Mouse (Mus musculus): ENCODE measurements around the gene Ccdc92b. TPM values are rescaled to one million over a fixed set of nuclear protein-coding genes. Genes with fewer than 3 reads are reported as not detected.

Ccdc92b gene
- polyA plus RNA-seq, 1 experiment from 2014 or later, result 0.85 TPM

DNA sequence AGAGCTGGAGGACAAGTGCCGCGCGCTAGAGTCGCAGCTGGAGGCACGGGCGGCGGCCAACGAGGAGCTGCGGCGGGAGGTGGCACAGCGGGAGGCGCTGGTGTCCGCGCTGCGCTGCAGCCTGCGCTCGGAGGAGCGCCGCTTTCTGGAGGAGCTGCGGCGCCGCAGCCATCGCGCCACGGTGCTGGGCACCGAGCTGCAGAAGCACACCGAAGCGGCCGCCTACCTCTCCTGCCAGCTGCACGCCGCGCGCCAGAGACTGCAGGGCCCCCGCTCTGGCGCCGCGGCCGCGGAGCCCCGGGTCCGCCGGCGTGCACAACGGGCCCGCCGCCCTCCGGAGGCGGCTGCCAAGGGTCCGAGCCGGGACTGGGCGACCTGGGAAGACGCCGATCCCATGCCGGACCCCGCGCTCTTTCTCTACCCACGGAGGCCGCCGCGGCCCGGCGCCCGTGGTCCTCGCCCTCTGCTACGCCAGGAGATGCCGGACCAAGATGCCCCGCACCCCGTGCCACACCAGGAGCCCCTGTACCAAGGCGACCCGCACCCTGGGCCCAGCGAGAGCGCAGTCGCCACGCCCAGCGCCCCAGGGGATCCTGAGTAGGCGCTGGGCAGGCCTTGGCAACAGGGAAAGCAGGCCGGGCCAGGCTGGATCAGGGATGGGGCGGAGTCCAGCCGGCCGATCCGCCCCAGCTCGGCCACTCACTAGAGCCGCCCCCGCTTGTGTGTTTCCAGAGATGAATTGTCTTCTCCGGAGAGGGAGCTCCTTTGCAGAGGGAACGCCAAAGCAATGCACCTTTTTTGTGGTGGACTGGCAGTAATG is 18.8 kb downstream of the Ccdc92b start:
- 0% methylated on average over 75 of the region's 86 CpGs for WGBS
- peak overlapping the region; percentile 76 for H3K4me3 ChIP-seq (ENCODE audit: low read depth, low read length)
- H3K4me2 ChIP-seq (ENCODE audit: low read depth, severe bottlenecking), result peak overlapping the region; percentile 94
- H3K9ac ChIP-seq (ENCODE audit: low read length), result peak overlapping the region; percentile 86
- DNase-seq (ENCODE audit: low spot score), result peak; percentile 79
- no peaks in the 10 kb centered on the region for H3K36me3 ChIP-seq (ENCODE audit: control insufficient read depth, insufficient read depth, low read length)
- peaks cover 6% of the 10 kb centered on the region; the same call in 1 of the 2 replicates for H3K4me1 ChIP-seq (ENCODE audit: control insufficient read depth, insufficient read depth, low read length)
- H3K9me3 ChIP-seq (ENCODE audit: control insufficient read depth, low read length), result no peaks in the 10 kb centered on the region
- ATAC-seq (ENCODE audit: insufficient number of reproducible peaks, low FRiP score, low TSS enrichment, low read depth), result peak; percentile 77; the same call in 1 of the 2 replicates
- 0 out of 2 replicates have a peak, but pooled peaks cover 11% of the 10 kb centered on the region for H3K27me3 ChIP-seq (ENCODE audit: control insufficient read depth, insufficient read depth, low read length)
- 0 out of 2 replicates have a peak overlapping the region, but pooled peaks have one; percentile 1 for H3K27ac ChIP-seq (replicated peaks; ENCODE audit: low read depth, low read length)

DNA sequence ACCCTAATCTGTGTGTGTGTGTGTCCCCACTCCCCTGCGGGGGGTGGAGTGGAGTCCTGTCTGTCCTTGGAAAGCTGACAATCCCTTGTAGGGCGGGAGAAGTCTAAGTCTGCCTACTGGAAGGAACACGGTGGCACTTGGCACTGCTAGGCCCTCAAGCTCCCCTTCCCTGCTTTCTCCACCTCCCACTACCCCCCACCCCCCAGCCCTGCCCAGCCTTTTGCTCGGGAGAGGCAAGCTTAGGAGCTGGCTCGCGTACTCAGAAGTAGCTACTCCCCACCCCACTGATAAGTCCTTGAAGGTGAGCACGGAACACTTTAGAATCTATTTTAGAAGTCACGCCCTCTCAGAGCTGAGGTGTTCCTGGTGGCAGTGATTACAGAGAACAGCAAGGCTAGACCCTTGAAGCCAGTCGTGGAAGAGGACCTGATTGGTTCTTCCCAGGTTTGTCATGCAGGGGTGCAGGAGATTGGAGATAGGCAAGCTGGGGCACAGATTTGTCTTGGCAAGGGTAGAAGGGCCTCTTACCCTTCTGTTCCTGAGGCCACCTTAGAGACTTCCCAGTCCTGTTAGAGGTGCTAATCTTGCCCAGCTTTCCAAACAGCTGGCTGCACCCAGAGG is 19.5 kb downstream of the Ccdc92b start:
- 7% methylated on average over 9 of the region's 9 CpGs for WGBS
- Histone ChIP-seq H3K36me3 (ENCODE audit: control insufficient read depth, insufficient read depth, low read length) (no peaks in the 10 kb centered on the region), H3K9ac (ENCODE audit: low read length) (peak overlapping the region; percentile 86), H3K9me3 (ENCODE audit: control insufficient read depth, low read length) (no peaks in the 10 kb centered on the region), H3K27ac (replicated peaks; ENCODE audit: low read depth, low read length) (0 out of 2 replicates have a peak overlapping the region, but pooled peaks have one; percentile 8), H3K4me1 (ENCODE audit: control insufficient read depth, insufficient read depth, low read length) (peaks cover 6% of the 10 kb centered on the region; the same call in 1 of the 2 replicates), H3K4me2 (ENCODE audit: low read depth, severe bottlenecking) (peak overlapping the region; percentile 94), H3K4me3 (ENCODE audit: low read depth, low read length) (peak overlapping the region; percentile 76), H3K27me3 (ENCODE audit: control insufficient read depth, insufficient read depth, low read length) (0 out of 2 replicates have a peak, but pooled peaks cover 11% of the 10 kb centered on the region)
- DNase-seq (ENCODE audit: low spot score), result no peak
- 0 out of 2 replicates have a peak, but pooled peaks have one; percentile 9 for ATAC-seq (ENCODE audit: insufficient number of reproducible peaks, low FRiP score, low TSS enrichment, low read depth)

DNA sequence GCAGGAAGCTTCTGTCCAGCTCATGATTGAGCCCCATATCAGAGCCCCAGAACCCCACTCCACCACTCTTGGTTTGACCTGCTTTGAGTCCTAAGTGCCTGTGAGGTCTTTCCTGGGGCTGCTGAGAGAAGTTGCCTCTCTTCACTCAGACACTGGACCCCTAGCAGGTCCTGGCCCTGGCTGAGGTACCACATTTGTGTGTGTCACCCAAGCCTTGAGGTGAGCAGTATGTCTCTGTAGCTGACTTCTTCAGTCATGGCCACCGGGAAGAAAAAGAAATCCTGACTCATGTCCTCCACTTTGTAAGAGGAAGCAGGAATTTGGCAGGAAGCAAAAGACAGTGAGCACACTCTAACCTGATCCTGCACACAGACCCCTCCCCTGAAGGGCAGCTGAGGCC is 20.2 kb downstream of the Ccdc92b start:
- no peaks in the 10 kb centered on the region for H3K9me3 ChIP-seq (ENCODE audit: control insufficient read depth, low read length)
- no peak overlapping the region for H3K4me3 ChIP-seq (ENCODE audit: low read depth, low read length)
- WGBS, result 74% methylated on average over 1 of the region's 1 CpGs
- H3K27ac ChIP-seq (replicated peaks; ENCODE audit: low read depth, low read length), result no peak overlapping the region
- no peak overlapping the region for H3K9ac ChIP-seq (ENCODE audit: low read length)
- H3K4me2 ChIP-seq (ENCODE audit: low read depth, severe bottlenecking), result no peak overlapping the region
- ATAC-seq (ENCODE audit: insufficient number of reproducible peaks, low FRiP score, low TSS enrichment, low read depth) (no peak), DNase-seq (ENCODE audit: low spot score) (no peak)
- H3K36me3 ChIP-seq (ENCODE audit: control insufficient read depth, insufficient read depth, low read length), result no peaks in the 10 kb centered on the region
- H3K27me3 ChIP-seq (ENCODE audit: control insufficient read depth, insufficient read depth, low read length), result 0 out of 2 replicates have a peak, but pooled peaks cover 11% of the 10 kb centered on the region
- H3K4me1 ChIP-seq (ENCODE audit: control insufficient read depth, insufficient read depth, low read length), result peaks cover 6% of the 10 kb centered on the region; the same call in 1 of the 2 replicates

DNA sequence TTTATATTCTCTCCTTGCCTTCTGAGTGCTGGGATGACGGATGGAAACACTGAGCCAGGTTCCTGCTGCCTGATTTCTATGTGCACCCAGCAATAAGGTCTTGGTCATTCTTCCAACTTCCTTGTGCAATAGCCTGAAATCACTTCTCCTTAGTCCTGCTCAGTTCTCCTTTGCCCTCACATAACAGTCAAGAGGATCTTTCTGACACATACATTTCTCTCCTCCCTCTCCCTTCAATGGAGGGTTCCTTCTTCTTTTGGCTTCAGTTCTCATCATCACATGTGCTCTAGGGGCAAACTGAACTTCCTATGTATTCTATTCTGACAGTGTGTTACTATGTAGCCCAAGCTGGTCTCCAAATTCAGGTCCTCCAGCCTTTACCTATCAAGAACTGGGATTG is 28.6 kb downstream of the Ccdc92b start:
- H3K4me1 ChIP-seq (ENCODE audit: control insufficient read depth, insufficient read depth, low read length), result peaks cover 11% of the 10 kb centered on the region
- H3K9me3 ChIP-seq (ENCODE audit: control insufficient read depth, low read length), result no peaks in the 10 kb centered on the region
- no peak for ATAC-seq (ENCODE audit: insufficient number of reproducible peaks, low FRiP score, low TSS enrichment, low read depth)
- H3K27ac ChIP-seq (replicated peaks; ENCODE audit: low read depth, low read length), result no peak overlapping the region
- 89% methylated on average over 1 of the region's 1 CpGs for WGBS
- H3K4me2 ChIP-seq (ENCODE audit: low read depth, severe bottlenecking), result no peak overlapping the region
- H3K4me3 ChIP-seq (ENCODE audit: low read depth, low read length), result no peak overlapping the region
- no peak overlapping the region for H3K9ac ChIP-seq (ENCODE audit: low read length)
- H3K36me3 ChIP-seq (ENCODE audit: control insufficient read depth, insufficient read depth, low read length), result peaks cover 3% of the 10 kb centered on the region; the same call in 1 of the 2 replicates
- no peak for DNase-seq (ENCODE audit: low spot score)
- no peaks in the 10 kb centered on the region for H3K27me3 ChIP-seq (ENCODE audit: control insufficient read depth, insufficient read depth, low read length)

DNA sequence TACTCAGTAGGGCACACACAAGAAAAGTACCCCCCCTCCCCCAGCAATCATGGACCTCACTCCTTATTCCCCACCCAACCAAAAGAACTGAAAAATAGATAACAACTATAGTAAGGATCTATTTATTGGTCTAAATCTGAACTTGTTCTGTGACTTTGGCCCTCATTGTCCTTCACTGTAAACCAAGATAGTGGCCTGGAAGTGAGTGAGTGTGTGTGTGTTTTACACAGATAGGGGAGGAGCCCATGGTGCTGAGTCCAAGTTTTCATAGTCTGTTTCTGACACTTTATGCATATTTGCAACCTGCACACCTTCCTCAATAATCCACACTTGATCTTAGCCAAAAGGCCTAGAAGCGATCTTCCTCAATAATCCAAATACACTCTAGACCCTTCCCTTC is 29.3 kb downstream of the Ccdc92b start:
- Histone ChIP-seq H3K27ac (replicated peaks; ENCODE audit: low read depth, low read length) (no peak overlapping the region), H3K9me3 (ENCODE audit: control insufficient read depth, low read length) (no peaks in the 10 kb centered on the region), H3K4me1 (ENCODE audit: control insufficient read depth, insufficient read depth, low read length) (peaks cover 15% of the 10 kb centered on the region), H3K9ac (ENCODE audit: low read length) (peak overlapping the region; percentile 72), H3K36me3 (ENCODE audit: control insufficient read depth, insufficient read depth, low read length) (peaks cover 3% of the 10 kb centered on the region; the same call in 1 of the 2 replicates), H3K4me2 (ENCODE audit: low read depth, severe bottlenecking) (peak overlapping the region; percentile 63), H3K27me3 (ENCODE audit: control insufficient read depth, insufficient read depth, low read length) (no peaks in the 10 kb centered on the region), H3K4me3 (ENCODE audit: low read depth, low read length) (peak overlapping the region; percentile 87)
- DNase-seq (ENCODE audit: low spot score), result no peak
- WGBS, result 14% methylated on average over 1 of the region's 1 CpGs
- ATAC-seq (ENCODE audit: insufficient number of reproducible peaks, low FRiP score, low TSS enrichment, low read depth), result no peak

DNA sequence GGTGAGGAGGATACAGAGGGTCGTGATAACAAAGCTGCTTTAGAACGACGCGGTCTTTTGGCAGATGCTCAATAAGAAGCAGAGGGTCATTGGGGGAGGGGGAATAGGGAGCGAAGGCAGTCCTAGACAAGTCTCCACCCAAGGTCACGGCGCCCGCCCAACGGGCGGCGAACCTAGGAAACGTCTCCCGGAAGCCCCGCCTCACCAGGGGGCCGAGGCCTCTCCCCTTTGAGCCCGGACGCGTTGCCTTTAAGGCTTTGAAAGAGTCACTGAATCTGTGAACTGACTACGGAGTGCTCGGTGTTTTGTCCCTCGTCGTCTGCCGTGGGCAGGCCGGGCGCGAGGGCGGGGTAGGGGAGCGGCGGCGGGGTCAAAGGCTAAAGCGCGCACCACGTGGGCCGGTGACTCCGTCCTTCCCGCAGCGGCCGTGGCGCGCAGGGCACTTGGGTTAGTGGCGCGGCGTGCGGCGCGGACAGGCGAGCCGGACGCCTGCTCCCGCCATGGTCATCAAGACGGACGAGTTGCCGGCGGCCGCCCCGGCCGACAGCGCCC is 29.8 kb downstream of the Ccdc92b start, which contains the start of gene Cluh:
Cluh (plus strand) TSS at position 401 of the 552 bp plus-strand sequence.
- Histone ChIP-seq H3K27ac (replicated peaks; ENCODE audit: low read depth, low read length) (no peak within 1 kb of the TSS), H3K36me3 (ENCODE audit: control insufficient read depth, insufficient read depth, low read length) (peaks cover 3% of the 10 kb centered on the region; the same call in 1 of the 2 replicates), H3K27me3 (ENCODE audit: control insufficient read depth, insufficient read depth, low read length) (no peaks in the 10 kb centered on the region), H3K4me1 (ENCODE audit: control insufficient read depth, insufficient read depth, low read length) (peaks cover 15% of the 10 kb centered on the region), H3K4me3 (ENCODE audit: low read depth, low read length) (peak within 1 kb of the TSS; percentile 87), H3K9me3 (ENCODE audit: control insufficient read depth, low read length) (no peaks in the 10 kb centered on the region), H3K9ac (ENCODE audit: low read length) (peak within 1 kb of the TSS; percentile 72), H3K4me2 (ENCODE audit: low read depth, severe bottlenecking) (peak within 1 kb of the TSS; percentile 63)
- under 1% methylated on average over 58 of the region's 58 CpGs for WGBS
- peak; percentile 94 for DNase-seq (ENCODE audit: low spot score)
- peak; percentile 89 for ATAC-seq (ENCODE audit: insufficient number of reproducible peaks, low FRiP score, low TSS enrichment, low read depth)

DNA sequence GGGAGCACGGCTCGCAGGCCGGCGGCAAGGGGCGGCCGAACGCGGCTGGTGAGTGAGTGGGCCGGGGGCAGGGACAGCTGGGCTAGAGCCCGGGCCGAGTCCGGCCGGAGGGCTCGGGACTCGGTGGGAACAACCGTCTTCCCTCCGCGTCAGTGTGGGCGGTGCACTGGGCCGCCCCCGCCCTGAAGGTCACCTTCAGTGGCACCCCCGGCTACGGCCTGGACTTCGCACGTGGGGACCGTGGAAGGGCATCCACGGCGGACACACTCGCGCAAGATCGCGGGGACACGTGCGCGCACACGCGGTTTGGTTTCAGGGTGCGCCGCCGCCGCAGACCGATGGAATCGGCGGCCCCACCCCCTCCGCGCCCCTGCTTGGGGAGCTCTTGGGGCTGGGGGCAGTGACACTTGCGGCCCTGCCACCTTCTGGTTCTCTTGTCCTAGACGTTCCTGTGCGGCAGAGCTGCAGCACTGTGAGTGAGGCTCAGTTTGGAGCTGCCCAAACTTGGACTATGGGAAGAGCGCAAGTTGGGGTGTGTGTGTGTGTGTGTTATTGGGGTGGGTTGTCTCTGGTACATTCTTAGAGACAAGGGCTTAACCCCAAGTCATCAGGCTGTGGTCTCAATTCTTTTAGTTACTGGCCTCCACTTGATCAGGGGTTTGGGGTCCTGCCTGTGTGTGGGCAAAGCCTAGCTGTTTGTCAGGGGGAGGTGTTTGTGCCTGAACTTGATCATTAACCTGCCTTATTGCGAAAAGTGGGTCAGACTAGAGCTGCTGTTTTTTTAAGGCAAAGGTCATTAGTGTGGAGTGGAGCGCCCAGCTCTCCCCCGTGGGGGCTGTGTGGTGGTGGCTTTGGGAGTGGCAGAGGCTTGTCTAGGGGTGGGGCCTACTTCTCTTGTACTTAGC is 30.5 kb downstream of the Ccdc92b start:
- Histone ChIP-seq H3K9me3 (ENCODE audit: control insufficient read depth, low read length) (no peaks in the 10 kb centered on the region), H3K4me3 (ENCODE audit: low read depth, low read length) (peak overlapping the region; percentile 87), H3K4me2 (ENCODE audit: low read depth, severe bottlenecking) (peak overlapping the region; percentile 63), H3K27me3 (ENCODE audit: control insufficient read depth, insufficient read depth, low read length) (no peaks in the 10 kb centered on the region), H3K27ac (replicated peaks; ENCODE audit: low read depth, low read length) (no peak overlapping the region), H3K36me3 (ENCODE audit: control insufficient read depth, insufficient read depth, low read length) (peaks cover 3% of the 10 kb centered on the region; the same call in 1 of the 2 replicates), H3K9ac (ENCODE audit: low read length) (peak overlapping the region; percentile 72), H3K4me1 (ENCODE audit: control insufficient read depth, insufficient read depth, low read length) (peaks cover 15% of the 10 kb centered on the region)
- DNase-seq (ENCODE audit: low spot score) (peak; percentile 44), ATAC-seq (ENCODE audit: insufficient number of reproducible peaks, low FRiP score, low TSS enrichment, low read depth) (peak; percentile 41)
- 1% methylated on average over 50 of the region's 53 CpGs for WGBS

All from limb, embryonic 11.5 days (tissue).